In the genomic region with DNA sequence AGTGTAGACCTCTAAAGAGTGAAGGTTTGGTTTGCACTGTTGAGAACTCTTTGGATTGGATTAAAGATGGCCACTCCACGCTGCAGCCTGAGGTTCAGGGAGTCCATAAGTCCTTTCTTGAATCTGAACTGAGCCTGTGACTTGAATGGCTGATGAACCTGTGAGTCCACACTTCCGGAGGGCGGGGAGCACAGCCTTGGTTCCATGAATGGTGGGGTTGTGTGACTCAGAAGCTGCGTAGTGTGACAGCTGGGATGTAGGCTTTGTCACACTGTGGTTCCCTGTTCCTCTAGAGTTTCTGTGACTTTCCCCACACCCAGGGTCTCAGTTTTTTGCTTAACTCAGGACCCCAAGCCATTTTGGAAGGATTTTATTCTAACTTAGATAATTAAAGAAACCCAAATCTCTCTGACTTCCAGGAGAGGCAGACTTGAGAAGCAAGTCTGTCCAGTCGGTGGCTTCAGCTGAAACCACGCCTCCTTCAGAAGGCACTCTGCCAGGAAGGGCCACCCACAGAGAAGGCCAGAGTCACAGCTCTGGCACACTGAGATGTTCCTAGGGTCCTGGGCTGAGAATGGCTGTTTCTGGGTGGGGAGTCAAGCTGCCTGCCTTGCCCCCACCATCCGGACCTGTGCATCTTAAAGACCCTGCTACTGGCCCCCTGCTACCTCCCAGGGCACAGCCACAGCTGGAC, we compare ENCODE assay signal across 9 mouse cellular contexts. TPM values are rescaled to one million over a fixed set of nuclear protein-coding genes. Genes with fewer than 3 reads are reported as not detected.
DNase-seq lines count a peak whose midpoint lies in the region; ATAC-seq and TF ChIP-seq lines count a peak whose summit lies in the region.
"Had no signal": no experiment of that assay in that cellular context is flagged by ENCODE, and none has a peak within 500 bp of the region (broad histone marks: within the 10 kb centered on the region; RNA-seq: fewer than 3 reads in every experiment).

No protein-coding gene starts in this region.

- peak overlapping the region; percentile 36; the same call in 1 of the 2 replicates for H3K27ac ChIP-seq in left cerebral cortex, adult 2 months
- no peak overlapping the region for H3K27ac ChIP-seq in intestine, embryonic 16.5 days (ENCODE audit: low read length)
- H3K27ac ChIP-seq: heart, embryonic 13.5 days had no signal

- WGBS in intestine, embryonic 16.5 days, result 56% methylated on average over 7 of the region's 7 CpGs

- ATAC-seq in intestine, embryonic 16.5 days, result no peak

- H3K9me3 ChIP-seq in intestine, embryonic 16.5 days (ENCODE audit: control insufficient read depth, low read length), result no peaks in the 10 kb centered on the region
- H3K9me3 ChIP-seq: heart, embryonic 13.5 days had no signal

- H3K4me2 ChIP-seq in intestine, embryonic 16.5 days (ENCODE audit: low read depth, low read length), result no peak overlapping the region
- H3K4me2 ChIP-seq: heart, embryonic 13.5 days had no signal

- TF ChIP-seq CTCF in left cerebral cortex, adult 2 months (IDR thresholded peaks at IDR 0.05), result no peak; the same call in 1 of the 2 replicates

- H3K36me3 ChIP-seq in intestine, embryonic 16.5 days (ENCODE audit: control insufficient read depth, insufficient read depth, low read length), result no peaks in the 10 kb centered on the region
- H3K36me3 ChIP-seq: heart, embryonic 13.5 days had no signal

- H3K27me3 ChIP-seq in intestine, embryonic 16.5 days (replicated peaks; ENCODE audit: control insufficient read depth, insufficient read depth, low read length), result no peaks in the 10 kb centered on the region; the same call in 1 of the 2 replicates

- no peak overlapping the region for H3K4me3 ChIP-seq in left cerebral cortex, adult 2 months
- H3K4me3 ChIP-seq in intestine, embryonic 16.5 days (ENCODE audit: low read length), result no peak overlapping the region
- H3K4me3 ChIP-seq: heart, embryonic 13.5 days had no signal

- H3K4me1 ChIP-seq in intestine, embryonic 16.5 days (ENCODE audit: control insufficient read depth, insufficient read depth, low read length), result peaks cover 5% of the 10 kb centered on the region
- H3K4me1 ChIP-seq: heart, embryonic 13.5 days had no signal

- 0 out of 2 replicates have a peak overlapping the region, but pooled peaks have one; percentile 14 for H3K9ac ChIP-seq in intestine, embryonic 16.5 days (ENCODE audit: low read depth, low read length)
- H3K9ac ChIP-seq: heart, embryonic 13.5 days had no signal

- intact Hi-C loops in left cerebral cortex, adult 2 months (cut with DNase I), result loop anchor here (1.0 kb wide), 3 partner anchors 43 to 160 kb away; no protein-coding TSS in a partner anchor

- no peak for DNase-seq in left cerebral cortex, adult 2 months (ENCODE audit: extremely low spot score in 1 of 2, low spot score in 2 of 2)
- DNase-seq in left cerebral cortex, adult 11 months (ENCODE audit: low spot score), result no peak
- peak; percentile 60 for DNase-seq in adrenal gland, postnatal 25 days
- DNase-seq in natural killer cell, adult 2 months (ENCODE audit: low spot score in 2 of 2), result peak; percentile 13 to 37
- no peak for DNase-seq in T-cell, adult 2 months (ENCODE audit: low spot score)
- DNase-seq in frontal cortex, postnatal 14 days (ENCODE audit: low spot score in 2 of 2), result no peak
- DNase-seq in thymus, postnatal 36 days, result no peak

RNA-seq across cellular contexts. Expression of a gene that starts 13.8 kb away (rescaled TPM):
- total RNA-seq in left cerebral cortex, adult 2 months (2021), result 100 to 1,000 TPM; 114 to 126 TPM
- 4.8 and 6.0 TPM in 2 replicates for total RNA-seq in adrenal gland, postnatal 25 days (2021)
- polyA plus RNA-seq in intestine, embryonic 16.5 days (2015; fragmentation: Nextera tagmentation; extraction: Ambion mirVana), result 3.4 and 4.0 TPM in 2 replicates

RNA-seq across cellular contexts. Expression of a gene that starts 33.2 kb away (rescaled TPM):
- 1 to 10 TPM in 1 of 2 experiments, under 1 TPM in 1; 0.16 to 1.2 TPM for total RNA-seq in left cerebral cortex, adult 2 months (2021)
- 0.18 TPM in 1 of 2 replicates, not detected in the other for total RNA-seq in adrenal gland, postnatal 25 days (2021)
- polyA plus RNA-seq in intestine, embryonic 16.5 days (2015; fragmentation: Nextera tagmentation; extraction: Ambion mirVana), result 0.56 and 0.58 TPM in 2 replicates

Comparison
In these comparisons a context has a peak if more than half of its experiments do, and no peak if none do; other contexts are left out.
1. DNase-seq: peak in adrenal gland, postnatal 25 days (single experiment) and natural killer cell, adult 2 months (2 of 2); none in left cerebral cortex, adult 2 months (0 of 2), left cerebral cortex, adult 11 months (single experiment), T-cell, adult 2 months (single experiment), frontal cortex, postnatal 14 days (0 of 2) and thymus, postnatal 36 days (0 of 2).
2. RNA of a gene that starts 13.8 kb away (total RNA-seq): 114 to 126 TPM in left cerebral cortex, adult 2 months; 4.8 to 6.0 TPM in adrenal gland, postnatal 25 days; every median in the first group is over 10 times any median in the second.